Mouse (Mus musculus) heart, adult 8-10 months (tissue): Measurements from ENCODE around the gene Klhl21. TPM values are rescaled to one million over a fixed set of nuclear protein-coding genes. Genes with fewer than 3 reads are reported as not detected.

Experiments
- DNase-seq: peaks from one replicate; pipeline ENCODE4 v3.0.0; 2022; ENCODE audit warnings: low spot score
- total RNA-seq, 4 experiments: library from RNA; stranded (reverse); gene quantifications; 2 replicates each; pipeline ENCODE4 v1.2.4; 2022

Gene Klhl21
- total RNA-seq: 100 to 1,000 TPM in 1 of 4 experiments, 10 to 100 TPM in 3; 87.7 to 109 (median 93.7) TPM

GRCm38 (mm10) chr4:152008622-152009075 lies at the start of gene Klhl21:
Gene Klhl21 (plus strand): TSS chr4:152008803.
- peak; percentile 94 for DNase-seq

- no peak for DNase-seq
Observed at GRCm38 (mm10) chr4:151959849-151960512, 48.6 kb upstream of the Klhl21 start.

GRCm38 (mm10) chr4:151960513-151960854 lies 48.1 kb upstream of the Klhl21 start:
- DNase-seq: no peak

- DNase-seq: no peak
Observed at GRCm38 (mm10) chr4:151962817-151963216, 45.8 kb upstream of the Klhl21 start.

- no peak for DNase-seq
Observed at GRCm38 (mm10) chr4:151968204-151968921, 40.2 kb upstream of the Klhl21 start.

- DNase-seq: no peak
Observed at GRCm38 (mm10) chr4:151972221-151972967, 36.2 kb upstream of the Klhl21 start.

- no peak for DNase-seq
Observed at GRCm38 (mm10) chr4:151975441-151975840, 33.2 kb upstream of the Klhl21 start.

- peak; percentile 85 for DNase-seq
Observed at GRCm38 (mm10) chr4:151977748-151978147, 30.9 kb upstream of the Klhl21 start.

- no peak for DNase-seq
Observed at GRCm38 (mm10) chr4:151980699-151981098, 27.9 kb upstream of the Klhl21 start.

GRCm38 (mm10) chr4:151981363-151981762 lies 27.2 kb upstream of the Klhl21 start:
- DNase-seq: peak; percentile 81

- DNase-seq: no peak
Observed at GRCm38 (mm10) chr4:151983043-151983442, 25.6 kb upstream of the Klhl21 start.

- no peak for DNase-seq
Observed at GRCm38 (mm10) chr4:151983560-151983959, 25.0 kb upstream of the Klhl21 start.

GRCm38 (mm10) chr4:151985886-151986285 lies 22.7 kb upstream of the Klhl21 start:
- DNase-seq: no peak

- no peak for DNase-seq
Observed at GRCm38 (mm10) chr4:151986650-151987049, 22.0 kb upstream of the Klhl21 start.

GRCm38 (mm10) chr4:151988014-151988341 lies 20.6 kb upstream of the Klhl21 start:
- DNase-seq: no peak

GRCm38 (mm10) chr4:151988342-151989109 lies 20.1 kb upstream of the Klhl21 start, which contains the start of gene Thap3:
Gene Thap3 (minus strand): TSS chr4:151988997.
- peak; percentile 80 for DNase-seq

- DNase-seq: no peak
Observed at GRCm38 (mm10) chr4:151989110-151989488, 19.5 kb upstream of the Klhl21 start.

GRCm38 (mm10) chr4:151992091-151992490 lies 16.5 kb upstream of the Klhl21 start:
- no peak for DNase-seq

GRCm38 (mm10) chr4:151993035-151993434 lies 15.6 kb upstream of the Klhl21 start:
- no peak for DNase-seq

GRCm38 (mm10) chr4:151994228-151995171 lies 14.1 kb upstream of the Klhl21 start:
- DNase-seq: no peak
